Mouse (Mus musculus): ENCODE measurements around the gene Diras1. TPM values are rescaled to one million over a fixed set of nuclear protein-coding genes. Genes with fewer than 3 reads are reported as not detected.

Diras1 gene
- polyA plus RNA-seq, 2 experiments from 2014 or later: 0.11 TPM; not detected in 1

DNA sequence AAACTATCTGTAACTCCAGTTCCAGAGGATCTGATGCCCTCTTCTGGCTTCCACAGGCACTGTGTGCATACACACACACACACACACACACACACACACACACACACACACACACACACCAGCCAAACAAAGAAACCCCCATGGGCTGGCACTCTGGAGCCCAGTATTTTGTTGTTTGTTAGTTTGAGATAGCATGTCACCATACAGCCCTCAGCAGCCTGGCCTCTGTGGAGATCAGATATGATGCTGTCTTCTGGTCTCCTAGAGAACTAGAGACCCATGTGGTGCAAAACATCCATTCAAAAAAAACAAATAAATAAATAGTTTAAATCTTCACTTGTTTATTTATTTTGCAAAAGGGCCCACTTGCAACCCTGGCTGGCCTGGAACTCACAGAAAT lies 2.8 kb upstream of the Diras1 start:
- no peak for ATAC-seq

DNA sequence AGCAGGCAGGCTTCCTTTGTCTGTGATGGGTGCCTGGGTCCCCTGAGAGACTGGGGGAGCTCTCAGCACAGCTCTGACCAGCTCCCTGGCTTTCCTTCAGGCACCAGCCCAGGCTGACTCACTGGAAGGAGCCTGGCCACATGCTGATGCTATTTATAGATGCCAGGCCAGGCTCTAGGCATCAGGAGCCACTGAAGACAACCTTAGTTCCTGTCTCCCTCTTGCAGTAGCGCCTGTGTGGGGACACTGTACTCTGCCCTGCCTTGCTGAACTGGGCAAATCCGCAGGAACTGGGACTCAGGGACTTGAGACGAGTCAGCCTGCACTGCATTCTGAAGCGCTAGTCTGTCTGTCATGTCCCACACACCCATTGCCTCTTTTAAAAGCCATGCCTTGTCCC lies 1.9 kb upstream of the Diras1 start:
- no peak for ATAC-seq

DNA sequence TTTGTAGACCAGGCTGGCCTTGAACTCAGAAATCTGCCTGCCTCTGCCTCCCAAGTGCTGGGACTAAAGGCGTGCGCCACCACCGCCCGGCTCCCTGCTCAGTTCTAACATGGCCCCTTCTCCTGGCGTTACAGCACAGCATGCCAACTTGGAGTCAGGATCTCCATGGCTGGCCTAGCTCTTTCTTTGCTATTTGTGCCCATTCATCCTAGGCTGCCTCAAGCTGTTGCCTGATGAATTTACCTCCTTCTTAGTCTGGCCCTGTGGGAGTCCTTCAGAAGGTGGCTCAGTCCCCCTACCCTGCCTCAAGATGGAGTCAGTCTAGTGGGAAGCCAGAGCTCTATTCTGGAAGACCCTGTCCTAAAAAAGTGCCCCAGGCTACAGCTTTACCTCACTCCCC lies 1.4 kb upstream of the Diras1 start:
- no peak for ATAC-seq

DNA sequence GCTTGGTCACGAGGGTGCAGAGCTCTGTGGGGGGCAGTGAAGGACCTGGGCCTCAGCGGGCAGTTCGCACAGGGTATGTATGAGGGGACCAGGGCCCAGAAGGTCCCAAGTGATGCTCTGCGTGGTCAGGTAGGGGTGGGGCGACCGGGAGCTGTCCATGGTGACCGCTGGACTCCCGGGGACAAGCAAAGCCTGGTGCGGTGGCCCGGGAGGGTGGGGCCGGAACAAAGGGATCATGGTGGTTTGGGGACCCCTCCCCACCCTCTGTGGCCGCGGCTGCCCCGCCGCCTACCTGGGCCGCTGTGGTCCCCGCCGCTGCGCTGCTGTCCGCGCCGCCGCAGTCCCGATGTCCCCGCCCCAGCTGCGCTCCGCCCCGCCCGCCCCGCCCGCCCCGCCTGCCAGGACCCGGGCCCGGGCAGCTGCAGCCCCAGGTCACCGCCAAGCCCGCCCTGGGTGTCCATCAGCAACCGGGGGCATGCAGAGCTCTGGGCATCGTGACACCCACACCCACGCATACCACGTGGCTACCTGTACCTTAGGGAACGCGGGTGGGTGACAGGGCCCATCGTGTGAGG lies 328 bp downstream of the Diras1 start:
- no peak for ATAC-seq

DNA sequence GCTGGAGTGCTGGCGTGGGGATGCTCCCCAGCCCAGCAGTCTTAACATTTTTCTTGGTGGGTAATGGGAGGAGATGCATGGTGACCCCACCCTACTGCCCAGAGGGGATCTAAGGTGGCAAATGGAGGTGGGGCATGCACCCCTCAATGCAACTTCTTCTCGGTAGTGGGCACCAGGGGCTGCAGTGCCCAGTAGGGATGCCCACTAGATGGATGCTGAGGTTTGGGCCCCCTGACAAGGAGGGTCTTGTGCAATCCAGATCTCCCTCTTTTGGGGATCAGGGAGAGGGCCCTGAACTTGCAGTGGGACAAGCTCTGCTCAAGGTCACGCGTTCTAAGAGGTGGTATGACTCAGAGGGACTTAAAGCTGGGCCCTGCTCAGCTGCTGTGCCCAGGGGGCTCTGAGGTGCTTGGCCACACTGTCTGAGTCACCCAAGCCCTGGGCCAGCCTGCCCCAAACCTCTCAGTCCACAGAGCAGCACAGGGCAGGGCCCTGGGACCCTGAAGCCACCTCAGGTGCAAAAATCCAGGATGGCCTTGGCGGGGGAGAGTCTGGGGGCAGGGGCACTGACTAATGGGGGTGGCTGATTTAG lies 1.0 kb downstream of the Diras1 start:
- no peak for ATAC-seq

DNA sequence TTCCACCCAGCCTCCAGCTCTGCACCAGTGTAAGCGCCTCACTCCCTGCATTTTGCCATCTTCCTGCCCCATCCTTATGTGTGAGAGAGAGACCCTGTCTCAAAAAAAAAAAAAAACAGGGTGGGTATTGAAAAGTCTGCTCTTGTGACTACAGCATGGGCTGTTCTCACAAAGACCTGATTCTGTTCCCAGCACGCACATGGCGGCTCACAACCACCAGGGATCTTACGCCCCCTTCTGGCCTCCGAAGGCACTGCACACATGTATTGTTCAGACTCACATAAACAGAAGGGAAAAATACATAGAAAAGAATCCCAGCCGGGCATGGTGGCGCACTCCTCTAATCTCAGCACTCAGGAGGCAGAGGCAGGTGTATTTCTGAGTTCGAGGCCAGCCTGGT lies 2.7 kb downstream of the Diras1 start:
- no peak for ATAC-seq

DNA sequence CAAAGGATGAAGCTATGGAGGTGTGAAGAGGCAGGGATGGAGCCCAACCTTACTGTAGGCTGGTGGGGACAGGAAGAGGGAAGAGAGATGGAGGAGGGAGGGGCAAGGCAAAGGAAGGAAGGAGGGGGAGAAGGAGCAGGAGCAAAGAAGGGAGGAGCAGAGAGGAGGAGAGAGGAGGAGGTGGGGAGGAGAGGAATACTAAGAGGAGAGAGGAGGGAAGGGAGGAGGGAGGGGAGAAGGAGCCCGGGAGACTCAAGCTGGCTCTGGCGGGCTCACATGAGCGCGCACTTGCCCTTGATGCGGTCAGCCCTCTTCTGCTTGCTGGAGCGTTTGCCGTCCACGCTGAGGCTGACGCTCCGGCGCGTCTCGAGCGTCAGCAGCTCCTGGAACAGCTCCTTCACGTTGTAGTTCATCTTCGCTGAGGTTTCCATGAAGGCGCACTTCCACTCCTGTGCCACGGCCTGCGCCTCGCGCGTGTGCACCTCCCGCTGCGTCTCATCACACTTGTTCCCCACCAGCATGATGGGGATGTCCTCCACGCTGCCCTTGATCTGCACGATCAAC lies 3.8 kb downstream of the Diras1 start:
- no peak for ATAC-seq

DNA sequence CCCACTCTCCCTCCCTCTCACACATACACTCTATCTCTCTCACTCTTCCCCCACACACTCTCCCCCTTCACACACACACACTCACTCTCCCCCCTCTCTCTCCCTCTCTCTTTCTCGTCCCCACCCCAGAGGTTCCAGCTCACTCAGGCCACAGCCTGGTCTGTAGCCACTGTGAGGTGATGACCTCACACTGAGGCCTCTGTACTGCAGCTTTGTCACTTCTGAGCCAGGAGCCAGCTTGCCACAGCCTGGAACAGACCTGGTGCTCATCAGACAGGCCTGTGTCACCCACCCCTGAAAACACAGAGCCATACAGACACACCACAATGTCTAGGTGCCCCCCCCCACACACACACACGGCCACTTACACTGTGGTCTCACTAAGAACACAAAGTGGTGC lies 5.3 kb downstream of the Diras1 start:
- no peak for ATAC-seq

DNA sequence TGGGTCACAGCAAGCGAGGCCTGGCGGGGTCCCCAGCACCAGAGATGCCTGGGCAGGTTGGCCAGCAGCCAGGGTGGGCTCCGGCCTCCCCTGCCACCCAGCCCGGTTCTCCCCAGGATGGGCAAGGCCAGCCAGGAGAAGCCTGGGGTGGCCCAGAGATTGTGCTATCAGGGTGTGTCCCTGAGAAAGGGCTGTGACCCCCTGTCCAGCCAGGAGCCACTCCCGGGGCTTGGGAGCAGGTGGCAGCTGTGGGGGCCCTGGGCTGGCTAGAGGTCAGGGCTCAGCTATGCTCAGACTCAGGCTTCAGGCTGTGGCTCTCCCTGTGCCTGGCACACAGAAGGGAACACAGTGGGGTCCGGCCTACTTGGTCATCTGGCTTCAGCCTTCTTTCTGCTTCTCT lies 5.8 kb downstream of the Diras1 start:
- ATAC-seq: no peak

DNA sequence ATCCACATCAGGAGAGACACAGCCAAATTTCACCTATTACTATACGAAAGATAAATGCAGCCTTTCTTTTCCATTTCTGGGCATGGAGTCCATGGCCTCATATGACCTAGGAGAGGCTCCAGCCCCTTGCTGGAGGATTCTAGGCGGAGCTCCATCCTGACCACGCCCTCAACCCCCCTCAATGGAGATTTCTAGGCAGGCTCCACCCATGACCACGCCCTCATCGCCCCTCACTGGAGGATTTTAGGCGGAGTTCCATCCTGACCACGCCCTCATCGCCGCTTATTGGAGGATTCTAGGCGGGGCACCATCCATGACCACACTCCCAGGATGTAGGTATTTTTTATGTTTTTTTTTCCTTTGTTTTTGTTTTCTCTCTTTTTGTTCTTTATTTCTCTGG lies 7.1 kb downstream of the Diras1 start:
- ATAC-seq: no peak

DNA sequence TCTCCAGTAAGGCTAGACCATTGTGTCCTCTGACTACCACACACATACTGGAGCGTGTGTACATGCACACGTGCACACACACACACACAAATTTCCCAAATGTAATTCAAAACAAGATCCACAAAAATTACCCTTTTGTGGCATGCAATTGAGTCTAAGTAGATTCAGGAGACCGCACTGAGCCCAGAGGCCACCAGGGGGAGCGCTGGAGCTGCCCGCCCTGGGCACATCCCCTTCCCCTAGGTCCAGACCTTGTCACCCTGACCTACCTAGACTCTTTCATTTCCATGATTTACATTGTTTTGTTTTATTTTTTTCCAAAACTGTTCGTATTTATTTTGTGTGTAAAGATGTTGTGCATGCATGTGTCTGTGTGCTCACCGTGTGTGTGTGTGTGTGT lies 8.8 kb downstream of the Diras1 start:
- ATAC-seq: peak; percentile 34

DNA sequence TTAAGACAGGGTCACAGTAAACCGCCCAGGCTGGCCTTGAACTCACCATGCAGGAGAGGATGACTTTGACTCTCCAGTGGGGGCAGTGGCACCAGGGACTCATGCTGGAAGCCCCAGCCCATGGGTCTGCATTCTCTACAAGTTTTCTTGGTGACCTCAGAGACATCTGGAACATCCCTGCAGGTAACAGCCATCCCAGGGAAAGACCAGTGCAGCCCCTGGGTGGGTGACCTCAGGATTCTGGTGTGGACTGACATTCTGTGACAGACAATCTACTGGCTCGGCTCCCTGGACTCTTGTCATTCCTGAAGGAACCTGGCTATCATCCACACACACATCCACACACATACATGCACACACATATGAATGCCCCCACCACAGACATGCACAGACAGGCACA lies 9.8 kb downstream of the Diras1 start:
- ATAC-seq: no peak

DNA sequence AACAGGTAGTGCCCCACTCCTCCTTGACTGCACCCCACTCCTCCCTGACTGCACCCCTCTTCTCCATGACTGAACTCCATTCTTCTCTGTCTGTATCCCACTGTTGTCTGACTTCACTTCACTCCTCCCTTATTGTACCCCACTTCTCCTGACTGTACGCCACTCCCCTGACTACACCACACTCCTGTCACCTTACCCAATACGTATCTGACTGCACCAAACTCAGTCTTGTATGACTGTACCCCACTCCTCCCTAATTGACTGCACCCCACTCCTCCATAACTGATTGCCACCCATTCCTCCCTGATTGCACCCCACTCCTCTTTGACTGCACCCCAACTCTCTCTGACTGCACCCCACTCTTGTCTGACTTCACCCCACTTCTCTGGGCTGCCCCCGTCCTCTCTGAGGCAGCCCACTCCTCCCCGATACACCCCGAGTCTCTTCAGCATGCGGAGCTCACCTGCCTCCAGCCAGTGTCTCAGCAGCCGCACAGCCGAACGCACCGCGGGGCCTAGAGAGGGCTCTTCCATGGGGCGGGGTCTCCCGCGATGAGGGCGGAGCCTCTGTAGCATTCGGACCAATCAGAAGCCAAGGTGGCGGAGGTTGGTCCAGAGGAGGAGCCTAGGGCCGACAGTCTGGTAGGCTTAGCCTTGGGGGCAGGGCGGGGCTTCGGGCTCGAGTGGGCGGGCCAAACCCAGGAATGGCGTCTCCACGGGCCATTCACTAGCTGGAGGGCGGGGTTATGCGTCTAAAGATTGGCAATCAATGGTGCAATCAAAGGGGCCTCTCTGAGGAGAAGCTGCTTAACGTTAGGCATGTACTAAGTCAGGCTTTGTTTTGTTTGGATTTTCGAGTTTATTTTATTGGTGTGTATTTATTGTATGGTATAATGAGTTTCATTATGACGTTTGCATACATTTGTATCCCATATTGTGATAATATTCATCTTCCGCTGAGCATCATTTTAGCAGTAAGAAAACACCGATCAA lies 10.8 kb downstream of the Diras1 start, which contains the start of gene Gng7:
Gene Gng7, minus strand, starts transcription at position 553 of the 992 bp plus-strand sequence.
- peak; percentile 79 for ATAC-seq

DNA sequence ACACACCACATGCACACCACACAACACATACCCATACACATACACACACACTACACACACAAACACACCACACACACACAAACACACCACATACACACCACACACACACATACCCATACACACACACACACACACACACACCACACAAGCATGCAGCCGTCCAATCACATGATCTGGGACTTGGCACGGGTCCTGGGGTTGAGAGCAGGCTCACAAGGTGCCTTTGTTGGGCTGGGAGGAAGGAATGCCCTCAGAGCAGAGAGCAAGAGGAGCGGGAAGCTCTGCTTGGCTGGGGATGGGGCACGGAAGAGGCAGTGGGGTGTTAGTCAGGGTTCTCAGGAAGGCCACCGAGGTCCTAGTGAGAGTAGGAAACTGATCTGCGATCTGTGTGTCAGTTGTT lies 14.6 kb downstream of the Diras1 start:
- ATAC-seq: no peak

DNA sequence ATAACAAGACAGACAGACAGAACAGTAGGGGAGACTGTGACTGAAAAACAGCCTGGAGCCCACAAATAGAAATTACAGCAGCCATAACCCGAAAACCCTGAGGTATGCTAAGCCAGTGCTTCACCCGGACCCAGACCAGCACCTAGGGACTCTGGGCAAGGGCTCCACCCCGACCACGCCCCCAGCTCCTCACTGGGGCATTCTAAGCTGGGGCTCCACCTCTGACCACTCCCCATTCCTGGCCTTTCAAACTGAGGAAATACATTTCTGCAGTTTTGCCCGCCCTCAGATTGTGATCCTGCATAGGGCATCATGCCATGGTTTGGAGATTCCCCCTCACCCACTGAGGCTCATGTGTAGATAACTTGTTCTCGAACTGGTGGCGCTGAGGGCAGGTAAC lies 18.2 kb downstream of the Diras1 start:
- ATAC-seq: no peak

DNA sequence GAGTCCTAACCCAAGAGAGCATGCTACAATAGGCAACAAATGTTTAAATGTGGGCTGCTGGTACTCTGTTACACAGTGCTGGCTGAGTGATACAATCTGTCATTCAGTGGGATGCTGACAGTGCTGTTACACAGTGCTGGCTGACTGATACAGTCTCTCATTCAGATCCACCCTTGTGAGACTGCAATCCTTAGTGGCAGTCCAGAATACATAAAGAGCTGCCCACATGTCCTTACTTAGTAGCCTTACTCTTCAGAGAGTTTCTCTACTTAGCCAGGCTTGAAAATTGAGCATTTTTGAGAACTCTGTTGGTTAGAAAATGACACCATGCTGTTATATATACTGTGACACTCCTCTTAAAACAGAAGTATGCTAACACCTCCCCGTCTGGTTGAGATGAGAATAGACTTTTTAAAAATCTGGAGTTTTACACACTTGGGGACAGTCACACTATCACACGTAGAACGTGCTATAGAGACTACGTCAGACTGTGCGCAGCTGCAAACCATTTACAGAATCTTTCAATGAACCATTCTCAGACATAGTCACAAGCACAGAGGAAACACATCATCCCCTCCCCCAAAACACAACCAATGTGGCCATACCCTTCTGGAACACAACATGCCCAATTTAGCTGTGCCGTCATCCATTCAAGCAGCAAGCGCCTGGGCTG lies 19.3 kb downstream of the Diras1 start:
- no peak for ATAC-seq

DNA sequence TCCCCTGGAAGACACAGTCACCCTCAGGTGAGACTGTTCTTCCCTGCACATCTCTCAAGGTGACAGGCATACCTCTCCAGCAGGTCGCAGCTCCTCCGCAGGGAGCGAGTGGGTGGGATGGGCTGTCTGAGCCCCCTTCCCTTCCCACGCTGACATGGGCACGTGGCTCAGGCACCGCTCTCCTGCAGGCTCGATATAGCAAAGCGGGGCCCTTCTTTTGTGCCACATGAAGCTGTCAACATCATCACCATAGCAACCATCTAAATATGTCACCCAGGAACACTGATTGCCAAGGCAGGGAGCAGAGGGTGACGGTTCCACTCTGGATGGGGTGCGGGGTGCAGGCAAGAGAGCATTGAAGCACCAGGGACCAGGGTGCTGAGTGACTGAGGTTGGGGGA lies 24.3 kb downstream of the Diras1 start:
- no peak for ATAC-seq

DNA sequence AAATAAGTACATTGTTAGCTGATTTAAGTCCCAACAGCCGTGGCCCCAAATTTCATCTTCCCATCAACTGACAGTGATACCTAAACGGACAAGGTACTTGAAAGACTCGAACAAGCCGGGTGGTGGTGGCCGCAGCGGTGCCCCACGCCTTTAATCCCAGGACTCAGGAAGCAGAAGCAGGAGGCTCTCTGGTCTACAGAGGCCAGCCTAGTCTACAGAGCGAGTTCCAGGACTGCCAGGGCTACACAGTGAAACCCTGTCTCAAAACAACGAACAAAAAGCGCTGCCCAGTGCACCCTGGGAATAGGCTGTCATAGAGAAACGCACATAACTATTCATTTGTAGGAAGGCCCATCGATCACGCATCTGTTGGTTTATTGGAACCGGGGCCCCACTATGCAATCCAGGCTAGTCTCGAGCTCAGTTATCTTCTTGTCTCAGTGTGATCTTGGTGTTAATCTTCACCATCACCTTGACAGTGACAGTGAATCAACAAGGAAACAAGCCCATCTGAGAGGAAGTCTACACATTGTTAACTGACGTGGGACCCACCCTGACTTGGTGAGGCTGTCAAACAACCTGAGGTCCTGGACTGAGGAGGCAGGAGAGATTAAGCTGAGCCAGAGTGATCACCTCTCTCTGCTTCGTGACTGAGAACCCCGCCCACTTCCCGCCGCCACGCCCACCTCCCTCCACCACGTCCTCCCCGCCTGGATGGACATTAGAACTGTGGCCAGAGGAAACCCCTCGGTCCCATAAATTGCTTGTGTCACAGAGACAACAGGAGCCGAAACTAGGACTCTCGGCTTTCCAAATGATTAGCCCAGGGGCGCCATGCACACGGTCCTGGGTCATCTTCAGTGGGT lies 25.0 kb downstream of the Diras1 start:
- no peak for ATAC-seq

DNA sequence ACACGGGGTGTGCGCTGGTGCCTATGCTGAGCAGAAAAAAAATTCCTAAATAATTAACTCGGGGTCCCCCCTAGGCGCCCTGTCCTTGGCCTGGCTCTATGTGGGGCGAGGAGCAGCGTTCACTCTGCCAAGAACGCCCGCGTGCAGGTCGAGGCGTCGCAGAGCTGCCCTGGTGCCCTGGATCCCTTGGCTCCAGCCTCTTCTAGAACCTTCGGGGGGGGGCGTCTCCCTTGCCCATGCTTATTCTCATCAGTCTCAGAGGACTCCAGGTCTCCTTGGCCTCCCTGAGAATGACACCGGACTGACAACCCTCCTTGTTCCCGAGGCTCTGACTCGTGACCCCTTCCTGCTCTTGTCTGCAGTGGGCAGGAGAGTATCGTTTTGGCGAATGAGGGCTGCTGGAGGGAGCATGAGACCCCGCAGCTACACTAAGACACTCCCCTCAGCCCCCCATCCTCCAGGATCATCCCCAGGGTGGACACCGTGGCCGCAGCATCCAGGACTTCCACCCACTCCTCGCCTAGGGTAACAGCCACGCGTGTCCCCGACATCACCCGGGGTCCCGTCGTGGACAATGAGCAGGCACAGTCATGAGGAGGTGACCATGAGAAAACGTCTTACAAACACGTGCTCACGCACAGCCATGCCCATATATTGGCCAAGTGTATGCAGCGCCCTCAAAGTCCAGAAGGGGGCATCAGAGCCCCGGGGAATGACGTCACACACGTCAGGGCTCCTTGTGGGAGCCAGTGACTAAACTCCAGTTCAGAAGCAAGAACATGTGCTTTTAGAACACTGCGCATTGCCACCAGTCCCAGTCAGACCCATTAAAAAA lies 25.9 kb downstream of the Diras1 start:
- peak; percentile 86 for ATAC-seq

DNA sequence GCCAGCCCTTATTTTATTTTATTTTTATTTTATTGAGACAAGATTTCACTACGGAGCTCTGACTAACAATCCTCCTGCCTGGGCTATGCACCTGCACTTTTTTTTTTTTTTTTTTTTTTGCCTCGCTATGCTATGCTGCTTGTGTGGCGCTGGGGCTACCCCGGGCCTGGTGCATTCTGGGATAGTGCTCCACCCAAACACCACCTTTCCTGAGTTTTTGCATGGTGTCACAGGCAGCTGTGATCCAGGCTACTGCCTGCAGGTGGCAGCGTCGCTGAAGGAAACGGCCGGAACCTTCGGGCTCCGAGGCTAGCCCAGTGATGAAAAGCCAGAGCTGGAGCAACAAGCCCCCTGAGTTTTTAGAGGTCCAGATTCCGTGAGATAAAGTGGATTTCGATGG lies 26.7 kb downstream of the Diras1 start:
- ATAC-seq: no peak

DNA sequence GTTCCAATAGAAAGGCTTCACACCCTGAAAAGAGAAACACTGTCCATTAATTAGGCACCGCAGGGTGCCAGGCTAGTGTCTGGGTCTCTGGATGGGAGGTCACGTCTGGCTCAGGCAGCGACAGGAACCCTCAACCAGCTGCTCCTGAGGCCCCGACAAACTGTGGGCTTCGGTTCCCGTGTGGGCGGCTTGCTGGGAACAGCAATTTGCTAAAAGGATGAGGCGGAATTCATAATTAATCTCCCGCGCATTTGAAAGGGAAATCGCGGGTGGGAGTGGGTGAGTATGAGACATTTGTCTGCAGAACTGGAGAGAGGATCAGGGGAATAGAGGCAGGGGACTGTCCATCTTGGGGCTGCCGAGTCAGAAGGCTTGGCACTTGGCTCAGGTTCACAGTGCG lies 27.4 kb downstream of the Diras1 start:
- ATAC-seq: no peak
